Mouse (Mus musculus): ENCODE data around the gene Rtn1.
A peak's percentile ranks its signal among the peaks of the same experiment; 100 is the strongest.

Gene Rtn1

DNA sequence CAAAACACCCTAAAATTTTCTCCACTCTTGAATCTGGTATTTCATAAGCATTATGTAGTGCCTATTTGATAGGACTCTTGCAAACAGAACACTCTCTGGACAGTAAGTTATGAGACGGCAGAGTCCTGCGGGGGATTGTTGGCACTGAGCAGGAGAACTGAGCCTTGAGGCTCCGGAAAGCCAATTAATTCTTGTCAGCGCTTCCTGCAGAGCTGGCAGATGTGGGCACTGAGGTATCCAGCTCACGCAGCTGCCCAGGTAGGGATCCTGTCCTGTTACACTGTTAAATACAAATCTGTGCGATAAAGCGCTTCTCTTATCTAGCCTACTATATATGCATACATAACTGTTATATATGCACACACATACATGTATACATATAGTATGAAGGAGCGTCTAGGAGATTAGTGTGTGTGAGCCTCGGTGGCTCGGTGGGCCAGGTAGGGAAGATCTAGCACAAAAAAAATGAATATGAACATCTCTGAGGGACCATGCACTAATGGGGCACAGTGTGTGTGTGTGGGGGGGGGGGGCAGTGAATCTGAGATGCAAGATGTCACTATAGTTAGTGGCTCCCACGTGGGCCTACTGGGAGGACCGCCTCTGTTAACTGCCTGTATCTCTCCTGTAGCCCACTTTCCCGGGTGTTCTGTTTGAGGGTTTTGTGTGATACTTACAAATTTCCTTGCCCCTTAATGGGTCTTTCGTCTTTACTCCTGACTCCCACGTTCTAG lies 93.0 kb downstream of the Rtn1 start:
- TF ChIP-seq GATA4 (IDR thresholded peaks at IDR 0.05; ENCODE audit: insufficient replicate concordance, low read length), result no peak

DNA sequence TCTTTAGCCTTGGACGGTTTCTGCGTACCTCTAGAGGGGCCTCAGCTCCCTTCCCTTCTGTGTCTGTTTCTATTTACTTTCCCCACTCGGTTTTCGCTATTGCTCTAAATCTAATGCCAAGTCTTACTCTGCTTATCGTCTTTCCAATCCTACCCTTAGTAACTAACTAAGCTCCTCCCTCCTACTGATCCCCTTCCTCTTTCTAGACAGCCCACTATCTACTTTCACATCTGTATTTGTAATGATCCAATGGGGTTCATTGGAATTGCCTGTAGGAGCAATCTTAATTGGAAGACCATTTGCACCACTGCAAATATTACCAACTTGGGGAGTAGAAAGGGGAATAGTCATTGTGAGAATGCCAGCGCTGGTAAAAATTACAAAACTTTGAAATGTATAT lies 98.0 kb downstream of the Rtn1 start:
- TF ChIP-seq GATA4 (IDR thresholded peaks at IDR 0.05; ENCODE audit: insufficient replicate concordance, low read length), result no peak

GRCm38 (mm10) chr12:72308506-72308905 lies 100.3 kb downstream of the Rtn1 start:
- no peak for TF ChIP-seq GATA4 (IDR thresholded peaks at IDR 0.05; ENCODE audit: insufficient replicate concordance, low read length)

GRCm38 (mm10) chr12:72306281-72306680 lies 102.6 kb downstream of the Rtn1 start:
- no peak for TF ChIP-seq GATA4 (IDR thresholded peaks at IDR 0.05; ENCODE audit: insufficient replicate concordance, low read length)

DNA sequence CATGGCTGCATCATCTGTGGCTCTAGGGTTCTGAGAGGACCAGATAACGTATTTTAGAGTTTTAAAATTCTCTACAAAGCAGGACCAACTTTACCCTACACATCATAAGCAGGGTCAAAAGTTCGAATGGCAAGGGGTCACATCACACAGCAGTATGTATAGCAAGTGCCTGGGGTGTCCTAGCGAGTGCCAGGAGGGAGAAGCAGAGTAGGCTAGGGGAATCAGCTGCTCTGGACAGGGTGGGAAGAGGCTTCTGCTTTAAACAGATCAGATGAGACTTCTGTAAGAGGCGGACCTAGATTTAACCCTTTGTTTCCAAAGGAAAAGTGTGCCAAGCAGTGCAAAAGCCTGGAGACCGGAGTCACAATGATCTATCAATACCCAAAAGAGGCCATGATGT lies 103.4 kb downstream of the Rtn1 start:
- no peak for TF ChIP-seq GATA4 (IDR thresholded peaks at IDR 0.05; ENCODE audit: insufficient replicate concordance, low read length)

GRCm38 (mm10) chr12:72304985-72305384 lies 103.9 kb downstream of the Rtn1 start:
- no peak for TF ChIP-seq GATA4 (IDR thresholded peaks at IDR 0.05; ENCODE audit: insufficient replicate concordance, low read length)

- TF ChIP-seq GATA4 (IDR thresholded peaks at IDR 0.05; ENCODE audit: insufficient replicate concordance, low read length), result no peak
These were observed 104.5 kb downstream of the Rtn1 start for GRCm38 (mm10) chr12:72304347-72304688.

DNA sequence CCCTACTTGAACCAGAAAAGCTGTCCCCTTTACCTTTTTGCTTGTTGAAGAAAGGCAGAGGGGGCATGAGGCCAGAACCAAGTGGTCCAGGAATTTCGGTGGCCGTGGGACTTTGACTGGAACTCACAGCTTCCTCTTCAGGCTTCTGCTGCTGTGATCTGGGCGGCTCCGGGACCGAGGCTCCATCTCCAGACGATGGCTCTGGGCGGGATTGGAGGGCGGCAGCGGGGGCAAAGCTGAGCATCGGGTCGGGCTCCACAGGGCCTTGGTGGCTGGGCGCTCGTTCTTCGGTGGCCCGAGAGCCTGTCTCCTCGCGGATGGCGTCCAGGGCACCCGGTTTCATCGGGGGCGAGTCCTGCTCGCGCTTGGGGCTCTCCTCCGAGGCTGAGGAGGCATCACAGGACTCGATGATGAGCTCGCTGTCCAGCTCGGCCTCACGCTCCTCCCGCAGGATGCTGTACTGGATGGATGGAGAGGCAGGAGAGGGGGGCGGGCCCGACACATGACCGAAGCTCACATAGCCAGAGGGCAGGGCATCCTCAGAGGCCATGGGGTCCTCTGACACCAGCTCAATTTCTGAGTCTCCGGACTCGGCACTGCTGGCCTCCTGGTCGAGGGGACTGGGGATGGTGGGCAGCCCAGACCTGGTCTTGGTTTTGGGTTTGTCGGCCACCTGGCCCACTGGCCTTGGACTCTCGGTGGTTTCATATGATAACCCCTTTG lies 105.1 kb downstream of the Rtn1 start:
- no peak for TF ChIP-seq GATA4 (IDR thresholded peaks at IDR 0.05; ENCODE audit: insufficient replicate concordance, low read length)

- TF ChIP-seq GATA4 (IDR thresholded peaks at IDR 0.05; ENCODE audit: insufficient replicate concordance, low read length), result no peak
These were observed 107.4 kb downstream of the Rtn1 start for GRCm38 (mm10) chr12:72301431-72301830.

DNA sequence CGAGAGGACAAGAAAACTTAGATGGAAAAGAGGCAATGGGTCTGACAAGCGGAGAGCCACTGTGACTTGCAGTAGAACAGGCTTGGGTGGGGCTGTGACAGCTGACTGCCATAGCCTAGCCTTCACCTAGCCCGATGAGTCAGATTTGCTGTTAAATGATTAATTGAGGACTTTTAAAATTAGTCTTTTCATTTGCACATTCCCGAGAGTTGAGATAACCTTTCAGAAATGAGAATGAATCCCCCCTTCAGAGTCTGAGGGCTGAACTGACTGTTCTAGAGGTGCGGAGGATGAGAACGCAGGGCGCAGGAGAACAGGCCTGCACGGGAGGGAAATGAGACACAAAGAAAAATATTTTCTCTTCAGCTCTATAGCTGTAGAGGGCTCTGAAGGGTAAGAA lies 107.9 kb downstream of the Rtn1 start:
- TF ChIP-seq GATA4 (IDR thresholded peaks at IDR 0.05; ENCODE audit: insufficient replicate concordance, low read length), result no peak

GRCm38 (mm10) chr12:72298222-72298621 lies 110.6 kb downstream of the Rtn1 start:
- TF ChIP-seq GATA4 (IDR thresholded peaks at IDR 0.05; ENCODE audit: insufficient replicate concordance, low read length), result no peak

GRCm38 (mm10) chr12:72296552-72296951 lies 112.3 kb downstream of the Rtn1 start:
- TF ChIP-seq GATA4 (IDR thresholded peaks at IDR 0.05; ENCODE audit: insufficient replicate concordance, low read length), result no peak

- TF ChIP-seq GATA4 (IDR thresholded peaks at IDR 0.05; ENCODE audit: insufficient replicate concordance, low read length), result no peak
These were observed 116.3 kb downstream of the Rtn1 start for GRCm38 (mm10) chr12:72292566-72292965.

GRCm38 (mm10) chr12:72291266-72291665 lies 117.6 kb downstream of the Rtn1 start:
- no peak for TF ChIP-seq GATA4 (IDR thresholded peaks at IDR 0.05; ENCODE audit: insufficient replicate concordance, low read length)

GRCm38 (mm10) chr12:72288215-72288614 lies 120.6 kb downstream of the Rtn1 start:
- TF ChIP-seq GATA4 (IDR thresholded peaks at IDR 0.05; ENCODE audit: insufficient replicate concordance, low read length), result peak; percentile 96

DNA sequence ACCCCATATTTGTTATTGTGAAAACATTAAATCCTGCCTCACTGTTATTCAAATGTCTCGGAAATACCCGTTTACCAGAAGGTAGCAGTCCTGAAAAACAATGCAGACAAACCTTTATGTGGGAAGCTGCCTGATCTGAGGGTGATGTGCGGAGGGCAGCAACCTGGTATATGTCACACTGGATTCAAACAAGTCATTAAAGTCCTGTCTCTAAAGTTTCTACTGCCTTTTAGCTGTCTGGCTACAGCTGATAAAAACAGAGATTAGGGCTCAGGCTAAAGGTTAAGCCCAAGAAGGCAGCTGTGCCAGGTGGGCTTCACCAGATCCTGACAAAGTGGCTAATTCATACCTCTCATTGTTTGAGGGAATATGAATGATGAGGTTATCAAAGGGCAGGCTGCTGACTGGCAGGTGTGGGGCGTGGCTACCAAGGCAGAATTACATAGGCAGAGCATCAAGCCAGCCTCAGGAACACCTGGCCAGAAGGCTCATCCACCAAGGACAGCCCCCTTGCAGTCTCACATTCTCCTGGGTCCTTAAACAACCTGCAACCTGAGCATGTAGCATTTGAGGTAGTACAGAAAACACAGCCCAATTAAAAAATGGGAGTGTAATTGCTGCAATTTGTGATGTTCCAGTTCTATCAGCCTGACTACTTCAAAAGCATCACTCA lies 121.4 kb downstream of the Rtn1 start:
- no peak for TF ChIP-seq GATA4 (IDR thresholded peaks at IDR 0.05; ENCODE audit: insufficient replicate concordance, low read length)

Data from liver, adult (tissue).